Mouse (Mus musculus): ENCODE measurements around the gene Gm9767.

Gm9767 gene

DNA sequence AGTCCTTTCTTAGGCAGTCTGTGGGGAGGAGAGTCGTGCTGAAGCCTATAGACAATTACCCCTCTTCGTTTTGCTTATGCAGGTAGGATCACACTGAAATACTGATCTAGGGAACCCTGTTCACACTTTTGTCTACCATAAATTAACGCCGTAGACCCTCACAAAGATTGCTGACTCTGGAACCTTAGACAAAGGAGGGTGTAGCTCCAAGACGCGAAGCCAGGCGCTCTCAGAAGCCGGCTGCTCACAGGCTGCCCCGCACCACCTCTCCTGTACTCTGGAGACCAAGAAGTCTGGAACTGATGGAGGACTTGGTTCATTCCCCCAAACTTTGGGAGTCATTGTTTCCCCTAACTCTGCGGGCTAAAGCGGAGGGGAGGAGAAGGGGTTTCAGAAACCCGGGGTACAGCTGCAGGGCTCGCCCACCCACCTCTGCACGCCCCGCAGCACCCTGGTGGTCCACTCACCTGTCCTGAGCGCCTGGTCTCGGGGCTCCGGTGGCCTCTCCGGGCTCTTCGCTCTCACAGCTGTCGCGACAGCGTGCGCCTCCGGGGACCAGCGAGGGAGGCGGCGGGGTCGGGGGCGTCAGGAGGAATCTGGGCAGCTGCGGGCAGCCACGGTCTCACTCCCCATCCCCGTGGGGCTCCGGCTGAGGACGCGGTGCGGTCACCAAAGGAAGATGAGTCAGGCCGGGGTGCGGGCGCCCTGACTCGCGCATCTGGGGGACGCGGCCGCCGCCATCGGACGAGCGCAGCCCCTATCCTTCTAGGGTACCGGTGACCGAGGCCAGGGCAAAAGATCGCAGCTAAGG is at the start of gene Gm9767:
Gene Gm9767 (plus strand): TSS at position 585 of the 811 bp plus-strand sequence.
- TF ChIP-seq GATA4 (IDR thresholded peaks at IDR 0.05; ENCODE audit: insufficient replicate concordance, low read length): no peak

DNA sequence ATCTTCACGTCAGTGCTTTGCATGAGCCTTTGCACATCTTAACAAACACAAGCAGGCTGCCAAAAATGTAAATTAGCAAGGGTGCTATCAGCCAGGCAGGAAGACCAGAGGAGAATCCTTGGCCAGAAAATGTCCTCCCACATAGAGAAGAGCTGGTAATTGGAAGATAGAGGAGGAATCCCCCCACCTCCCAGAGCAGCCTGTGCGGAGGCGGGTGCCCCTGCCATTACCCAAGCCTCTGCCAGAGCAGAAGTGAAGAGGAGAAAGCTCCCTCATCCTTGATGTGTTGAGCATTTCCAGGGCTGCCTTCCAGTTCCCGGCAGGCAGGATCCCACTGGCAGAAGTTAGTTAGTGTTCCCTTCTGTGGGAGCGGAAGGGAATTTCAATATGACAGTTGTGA is 43.1 kb upstream of the Gm9767 start:
- no peak for TF ChIP-seq GATA4 (IDR thresholded peaks at IDR 0.05; ENCODE audit: insufficient replicate concordance, low read length)

DNA sequence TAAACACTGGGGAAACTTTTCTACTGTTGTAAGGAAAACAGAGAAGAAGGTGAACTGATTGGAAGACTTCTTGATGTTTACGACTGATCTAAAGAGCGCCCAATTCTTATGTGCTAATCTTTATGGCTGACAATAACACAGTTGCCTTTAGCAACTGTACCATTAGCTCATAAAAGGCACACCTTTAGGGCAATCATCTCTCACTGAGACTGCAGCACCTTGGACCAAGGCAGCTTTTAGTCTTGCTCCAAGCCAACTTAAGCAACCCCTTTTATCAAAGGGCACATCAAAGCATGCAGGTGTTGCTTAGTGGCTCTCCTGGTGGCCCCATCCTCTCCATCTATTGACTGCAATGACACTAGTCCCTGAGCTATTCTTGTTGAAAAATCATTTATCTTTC is 26.9 kb upstream of the Gm9767 start:
- TF ChIP-seq GATA4 (IDR thresholded peaks at IDR 0.05; ENCODE audit: insufficient replicate concordance, low read length): no peak

DNA sequence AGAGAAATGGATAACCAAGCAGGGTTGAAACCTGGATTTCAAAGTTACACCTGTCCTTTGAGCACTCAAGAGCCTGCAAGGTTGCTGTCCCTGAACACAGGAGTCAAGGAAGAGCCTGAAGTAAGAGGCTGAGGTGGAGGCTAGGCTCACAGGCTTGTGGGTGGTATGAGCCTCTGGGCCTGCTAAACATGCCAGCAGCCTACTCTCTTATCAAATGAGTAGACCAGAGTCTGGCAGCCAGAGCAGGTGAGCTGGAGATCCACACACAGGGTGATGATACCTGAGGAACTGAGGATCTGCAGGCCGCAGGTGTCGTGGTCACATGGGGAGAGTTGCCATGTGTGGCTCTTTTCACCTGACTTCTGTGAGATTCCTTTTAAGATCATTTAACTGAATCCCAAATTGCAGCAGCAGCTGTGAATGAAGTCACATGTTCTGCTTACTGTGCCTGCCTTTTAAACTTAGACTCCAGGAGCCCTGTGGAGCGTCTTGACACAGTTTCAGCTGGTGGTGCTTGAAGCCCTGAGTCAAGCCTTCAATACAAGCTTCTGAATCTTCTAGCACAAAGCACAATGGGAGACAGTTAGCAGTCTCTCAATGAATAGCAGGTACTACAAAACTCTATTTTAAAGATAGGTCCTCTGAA is 18.3 kb upstream of the Gm9767 start:
- no peak for TF ChIP-seq GATA4 (IDR thresholded peaks at IDR 0.05; ENCODE audit: insufficient replicate concordance, low read length)

DNA sequence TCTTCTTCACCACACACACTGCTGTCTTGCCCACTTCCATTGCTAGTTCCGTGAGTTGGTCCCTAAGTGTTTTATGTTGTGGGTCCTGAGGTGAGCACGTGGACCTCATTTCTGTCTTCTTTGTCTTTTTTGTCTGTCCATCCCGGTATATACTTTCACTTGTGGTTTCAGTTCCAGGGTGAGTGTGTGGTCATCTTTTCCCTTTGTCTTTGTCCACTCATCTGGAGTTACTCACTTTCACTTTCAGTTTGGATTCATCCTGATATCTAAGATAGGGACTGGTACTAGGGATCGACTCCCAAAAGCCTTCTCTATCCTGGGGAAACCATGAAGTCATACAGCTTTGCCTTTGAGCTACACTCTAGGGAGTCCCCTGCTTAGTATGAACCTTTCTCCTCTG is 15.0 kb upstream of the Gm9767 start:
- TF ChIP-seq GATA4 (IDR thresholded peaks at IDR 0.05; ENCODE audit: insufficient replicate concordance, low read length): no peak

DNA sequence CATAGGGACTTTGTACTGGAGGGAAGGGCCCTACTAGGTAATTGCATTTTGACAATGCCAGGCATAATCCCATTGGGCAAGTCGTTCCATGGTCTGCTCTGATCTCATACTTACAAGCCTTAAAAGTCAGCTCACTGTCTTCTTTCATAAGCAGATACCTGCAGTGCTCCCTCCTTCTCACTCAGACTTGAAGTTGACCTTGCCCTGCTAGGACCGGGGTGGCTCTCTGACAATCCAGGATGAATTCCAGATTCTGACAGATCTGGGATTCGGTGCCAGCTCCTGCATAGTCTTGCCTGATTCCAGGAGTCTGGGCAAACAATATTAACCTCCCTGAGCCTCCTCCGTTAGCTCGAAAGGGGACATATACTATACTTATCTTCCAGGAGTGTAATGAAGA is 6.1 kb upstream of the Gm9767 start:
- TF ChIP-seq GATA4 (IDR thresholded peaks at IDR 0.05; ENCODE audit: insufficient replicate concordance, low read length): no peak

DNA sequence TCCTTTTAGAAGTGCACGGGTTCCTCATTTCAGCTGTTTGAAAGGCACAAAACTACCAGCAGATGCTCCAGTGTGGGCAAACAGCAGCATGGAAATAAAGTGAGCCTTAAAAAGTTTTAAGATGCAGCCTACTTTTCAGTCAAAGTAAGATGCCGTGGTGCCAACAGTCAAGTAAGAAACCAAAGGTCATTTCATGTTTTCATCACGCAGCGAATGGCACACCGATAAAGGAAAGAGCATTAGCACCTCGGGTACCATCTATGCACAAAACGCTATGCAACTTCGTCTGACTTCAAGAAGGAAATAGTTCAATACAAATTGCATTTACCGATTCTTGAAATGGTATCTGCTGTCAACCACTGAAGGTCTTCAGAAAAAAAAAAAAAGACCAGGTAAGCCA is 1.1 kb upstream of the Gm9767 start:
- no peak for TF ChIP-seq GATA4 (IDR thresholded peaks at IDR 0.05; ENCODE audit: insufficient replicate concordance, low read length)

DNA sequence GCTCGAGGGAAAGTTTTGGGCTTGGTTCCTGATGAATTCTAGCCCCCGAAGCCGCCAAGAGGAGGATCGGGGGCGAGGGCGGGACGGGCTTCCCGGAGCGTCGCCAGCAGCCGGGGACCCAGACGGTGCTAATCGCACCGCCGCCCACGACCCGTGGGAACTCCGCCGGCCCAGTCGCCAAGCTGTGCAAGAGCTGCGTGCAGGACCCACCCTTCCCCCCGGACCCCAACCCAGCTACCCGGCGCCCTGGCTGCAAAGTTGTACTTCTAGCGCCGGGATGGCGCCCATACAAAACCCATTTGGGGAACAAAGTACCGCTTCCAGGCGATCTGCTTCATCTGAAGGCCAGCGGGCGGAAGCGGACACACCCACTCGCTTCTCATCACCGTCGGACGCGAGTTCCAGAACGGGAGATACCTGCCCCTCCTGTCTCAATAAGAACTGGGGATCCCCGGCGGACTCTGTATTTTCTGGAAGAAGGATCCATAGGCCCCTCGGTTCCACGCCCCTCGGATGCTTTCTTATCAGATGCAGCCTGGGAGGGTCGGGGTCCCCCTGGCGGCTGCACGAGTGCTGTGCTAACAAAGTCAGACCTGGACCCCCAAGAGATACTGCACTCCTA is 577 bp downstream of the Gm9767 start, which contains the start of gene Tmem200a:
Gene Tmem200a (minus strand): TSS at position 532 of the 622 bp plus-strand sequence.
- TF ChIP-seq GATA4 (IDR thresholded peaks at IDR 0.05; ENCODE audit: insufficient replicate concordance, low read length): no peak

DNA sequence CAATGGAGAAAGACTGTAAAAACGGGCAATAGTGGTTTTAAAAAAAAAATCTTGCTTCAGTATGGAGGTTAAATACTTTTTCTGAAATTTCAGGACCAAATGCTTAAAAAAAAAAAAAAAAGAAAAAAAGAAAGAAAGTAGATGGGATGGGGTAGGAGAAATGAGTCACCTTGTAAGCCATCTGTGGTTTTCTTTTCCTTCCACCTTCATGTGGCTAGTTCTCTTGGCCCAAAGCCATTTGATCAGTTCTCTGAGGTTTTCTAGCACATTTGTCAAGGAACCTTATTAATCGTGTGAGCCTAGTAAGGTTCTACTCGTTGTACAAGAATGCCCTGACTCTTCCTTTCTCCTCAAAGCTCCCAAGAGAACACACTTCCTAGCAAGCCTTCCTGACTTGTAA is 1.6 kb downstream of the Gm9767 start:
- TF ChIP-seq GATA4 (IDR thresholded peaks at IDR 0.05; ENCODE audit: insufficient replicate concordance, low read length): no peak

DNA sequence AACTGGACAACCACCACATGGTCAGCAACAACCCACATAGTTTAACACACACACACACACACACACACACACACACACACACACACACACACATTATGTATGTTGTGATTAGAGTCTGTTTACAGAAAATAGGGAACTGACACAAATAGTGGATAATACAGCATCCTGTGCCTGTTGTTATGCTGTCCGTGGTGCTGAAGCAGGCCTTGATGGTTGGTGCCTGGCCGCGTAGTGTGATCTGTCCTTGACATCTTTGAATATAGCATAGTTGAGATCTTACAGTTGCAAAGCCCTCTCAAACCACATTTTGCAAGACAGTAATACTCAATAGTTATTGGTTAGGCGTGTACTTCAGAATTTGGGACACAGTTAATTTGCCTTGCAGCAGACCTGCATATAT is 4.0 kb downstream of the Gm9767 start:
- TF ChIP-seq GATA4 (IDR thresholded peaks at IDR 0.05; ENCODE audit: insufficient replicate concordance, low read length): no peak

DNA sequence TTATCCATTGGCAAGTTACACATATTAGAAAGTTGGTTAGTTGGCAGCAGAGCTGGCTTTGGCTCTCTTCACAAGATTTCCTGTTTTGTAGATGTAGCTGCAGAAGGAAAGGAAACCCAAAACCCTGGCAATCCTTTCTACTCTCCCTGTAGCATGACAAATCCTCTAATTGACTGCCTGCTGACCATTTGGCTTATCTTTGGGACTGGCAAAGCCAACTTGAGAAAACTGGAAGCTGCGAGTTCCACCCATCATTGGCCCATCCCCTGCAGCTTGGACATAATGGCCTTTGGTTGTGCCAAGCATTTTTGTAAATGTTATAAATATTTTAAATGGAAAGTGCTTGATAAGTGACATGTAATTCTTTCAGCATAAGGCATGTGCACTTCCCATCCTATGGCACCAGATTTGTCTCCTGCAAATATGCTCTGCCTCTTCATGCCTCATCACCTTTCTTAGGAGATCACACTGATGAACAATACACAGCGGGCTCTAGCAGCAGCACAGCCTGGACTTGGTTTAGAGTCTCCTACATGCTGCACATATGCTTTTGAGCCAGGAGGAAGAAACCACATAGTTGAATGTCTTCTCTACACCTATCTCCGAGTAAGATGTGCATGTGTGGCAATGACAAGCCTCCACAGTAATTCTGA is 25.4 kb downstream of the Gm9767 start:
- no peak for TF ChIP-seq GATA4 (IDR thresholded peaks at IDR 0.05; ENCODE audit: insufficient replicate concordance, low read length)

DNA sequence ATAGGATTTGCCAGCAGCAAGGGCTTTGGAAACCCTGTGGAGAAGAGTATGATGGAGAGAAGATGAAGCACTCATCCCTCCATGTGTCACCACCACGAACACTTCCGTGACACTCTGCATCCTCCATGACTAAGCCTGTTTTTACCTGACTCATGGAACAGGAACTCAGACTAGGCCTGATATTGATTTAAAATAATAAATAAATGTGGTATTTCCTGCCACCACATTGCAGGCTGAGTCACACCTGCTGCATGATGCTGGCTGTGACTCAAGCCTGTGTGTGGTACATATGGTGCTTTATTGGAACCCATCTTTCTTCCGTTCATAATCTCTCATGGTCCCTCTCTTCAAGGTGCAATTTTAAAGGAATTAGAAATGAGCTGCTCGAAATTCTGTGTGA is 36.4 kb downstream of the Gm9767 start:
- TF ChIP-seq GATA4 (IDR thresholded peaks at IDR 0.05; ENCODE audit: insufficient replicate concordance, low read length): no peak

DNA sequence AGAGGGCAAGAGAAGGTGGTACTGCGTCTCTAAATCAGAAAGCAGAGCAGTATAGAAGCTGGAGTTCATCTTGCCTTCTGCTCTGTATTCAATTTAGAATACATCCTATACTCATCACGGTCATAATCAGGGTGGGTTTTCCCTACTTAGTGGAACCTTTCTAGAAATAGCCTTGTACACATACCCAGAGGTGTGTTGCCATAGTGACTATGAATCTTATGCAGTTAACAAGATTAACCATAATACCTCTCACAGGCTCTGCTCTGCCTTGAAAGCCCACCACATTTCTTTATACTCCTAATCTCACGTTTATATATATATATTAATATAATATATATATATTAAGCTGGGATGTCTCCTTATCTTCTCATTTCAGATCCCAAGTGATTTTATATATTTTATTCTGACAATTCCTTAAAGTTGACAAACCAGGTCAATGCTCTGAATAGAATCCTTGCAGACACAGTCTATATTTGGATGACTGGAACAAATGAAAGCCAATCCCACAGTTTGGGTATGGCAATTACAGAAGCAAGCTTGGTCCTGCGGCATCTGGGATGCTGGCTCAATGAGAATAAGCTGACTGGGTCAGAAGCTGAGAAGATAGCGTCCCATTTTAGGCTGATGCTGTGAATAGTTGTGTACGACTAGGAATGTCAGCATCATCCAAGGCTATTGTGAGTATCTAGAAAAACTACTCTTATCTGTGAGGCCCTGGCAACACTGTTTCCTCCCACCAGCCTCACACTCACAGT is 41.2 kb downstream of the Gm9767 start:
- TF ChIP-seq GATA4 (IDR thresholded peaks at IDR 0.05; ENCODE audit: insufficient replicate concordance, low read length): no peak

DNA sequence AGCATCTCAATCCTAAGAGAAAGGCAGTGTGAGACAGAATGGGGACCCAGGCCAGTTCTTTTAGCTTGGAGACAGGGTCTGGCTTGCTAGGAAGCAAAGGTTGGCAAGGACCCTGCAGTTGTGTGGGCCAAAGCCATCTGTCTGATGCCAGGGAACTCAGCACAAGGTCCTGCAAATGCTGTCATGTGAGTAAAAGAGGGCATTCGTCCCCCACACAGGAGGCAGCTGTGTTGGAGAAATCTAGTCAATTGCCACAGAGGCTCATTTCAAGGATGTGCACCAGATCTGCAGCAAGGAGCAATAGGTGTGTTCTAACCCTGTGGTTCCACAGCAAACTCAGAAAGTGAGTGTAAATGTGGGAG is 41.7 kb downstream of the Gm9767 start:
- TF ChIP-seq GATA4 (IDR thresholded peaks at IDR 0.05; ENCODE audit: insufficient replicate concordance, low read length): no peak
